Mouse (Mus musculus) retina, postnatal 1 day (tissue): ENCODE data around the gene Myo1a.
A peak's percentile ranks its signal among the peaks of the same experiment; 100 is the strongest.
"Not testable (repeated sequence)": the region's sequence is repeated elsewhere in the genome, so short reads cannot be mapped to it uniquely, and the experiment has no call there.

Source experiments
- DNase-seq: peaks from one replicate; pipeline ENCODE4 v3.0.0-alpha.2; 2012

The Myo1a gene

GRCm38 (mm10) chr10:127730933-127731310, 26.0 kb downstream of the Myo1a start:
- peak; percentile 74 for DNase-seq

GRCm38 (mm10) chr10:127731397-127731796, 26.4 kb downstream of the Myo1a start:
- DNase-seq, result no peak

- peak; percentile 59 for DNase-seq
Measured at GRCm38 (mm10) chr10:127734434-127734833, 29.5 kb downstream of the Myo1a start.

- DNase-seq, result no peak
Measured at GRCm38 (mm10) chr10:127736266-127736665, 31.3 kb downstream of the Myo1a start.

GRCm38 (mm10) chr10:127736916-127737315, 31.9 kb downstream of the Myo1a start:
- DNase-seq, result no peak

GRCm38 (mm10) chr10:127737552-127737951, 32.6 kb downstream of the Myo1a start:
- no peak for DNase-seq

- DNase-seq, result peak; percentile 66
Measured at GRCm38 (mm10) chr10:127738151-127738882, 33.3 kb downstream of the Myo1a start.

GRCm38 (mm10) chr10:127739083-127739660, 34.2 kb downstream of the Myo1a start, which contains the start of gene Zbtb39:
Gene Zbtb39 (plus strand): TSS chr10:127739538.
- DNase-seq, result peak; percentile 82

GRCm38 (mm10) chr10:127739661-127740161, 34.7 kb downstream of the Myo1a start:
- peak; percentile 49 for DNase-seq

GRCm38 (mm10) chr10:127744661-127745060, 39.7 kb downstream of the Myo1a start:
- peak; percentile 62 for DNase-seq

GRCm38 (mm10) chr10:127745886-127746285, 40.9 kb downstream of the Myo1a start:
- DNase-seq, result no peak

GRCm38 (mm10) chr10:127747254-127747653, 42.3 kb downstream of the Myo1a start:
- DNase-seq, result no peak

GRCm38 (mm10) chr10:127748847-127749612, 44.1 kb downstream of the Myo1a start:
- peak; percentile 15 for DNase-seq

- DNase-seq, result no peak
Measured at GRCm38 (mm10) chr10:127750136-127750777, 45.3 kb downstream of the Myo1a start.

- no peak for DNase-seq
Measured at GRCm38 (mm10) chr10:127751548-127751947, 46.6 kb downstream of the Myo1a start, which contains the start of gene Gpr182. Gene Gpr182 (minus strand): TSS chr10:127751732.

GRCm38 (mm10) chr10:127754566-127755166, 49.7 kb downstream of the Myo1a start:
- no peak for DNase-seq

- DNase-seq, result no peak
Measured at GRCm38 (mm10) chr10:127755246-127755645, 50.3 kb downstream of the Myo1a start.

GRCm38 (mm10) chr10:127755770-127756468, 50.9 kb downstream of the Myo1a start:
- no peak for DNase-seq

GRCm38 (mm10) chr10:127759181-127760110, 54.5 kb downstream of the Myo1a start, which contains the start of the genes Rdh1 and Rdh16f1:
Gene Rdh1 (plus strand): TSS chr10:127759721.
Gene Rdh16f1 (plus strand): TSS chr10:127759787.
- peak; percentile 43 for DNase-seq

GRCm38 (mm10) chr10:127762926-127763325, 58.0 kb downstream of the Myo1a start:
- not testable (repeated sequence) for DNase-seq
